Mouse (Mus musculus) heart, embryonic 13.5 days (tissue): Measurements from ENCODE around the gene Herc1. TPM values are rescaled to one million over a fixed set of nuclear protein-coding genes. Genes with fewer than 3 reads are reported as not detected.

Experiments used
- ATAC-seq: fragments of 200-750 bp; cut with Nextera tagmentation; 2 replicates; pipeline ENCODE4 v1.8.0; 2017; ENCODE audit warnings: moderate TSS enrichment; ENCODE audit not compliant: insufficient number of reproducible peaks, low FRiP score, low TSS enrichment; ENCODE audit errors: extremely low read depth
- H3K27ac ChIP-seq: fragments of 300-500 bp; sonication (generic); replicated peaks from 2 replicates; pipeline ENCODE4 v1.5.1; 2015; ENCODE audit warnings: moderate library complexity, mild to moderate bottlenecking, inconsistent platforms
- H3K27me3 ChIP-seq: fragments of 300-500 bp; sonication (generic); replicated peaks from 2 replicates; pipeline ENCODE4 v1.6.1; 2015; ENCODE audit warnings: mild to moderate bottlenecking, inconsistent platforms
- H3K36me3 ChIP-seq: fragments of 300-500 bp; sonication (generic); 2 replicates; pipeline ENCODE4 v1.6.1; 2015; ENCODE audit warnings: mild to moderate bottlenecking, inconsistent platforms
- H3K4me1 ChIP-seq: fragments of 300-500 bp; sonication (generic); 2 replicates; pipeline ENCODE4 v1.6.1; 2015; ENCODE audit warnings: inconsistent platforms
- H3K4me2 ChIP-seq: fragments of 300-500 bp; sonication (generic); 2 replicates; pipeline ENCODE4 v1.6.1; 2015; ENCODE audit warnings: inconsistent platforms, mild to moderate bottlenecking, moderate library complexity
- H3K4me3 ChIP-seq: fragments of 300-500 bp; sonication (generic); 2 replicates; pipeline ENCODE4 v1.5.1; 2015; ENCODE audit warnings: moderate library complexity, mild to moderate bottlenecking, inconsistent platforms
- H3K9ac ChIP-seq: fragments of 300-500 bp; sonication (generic); 2 replicates; pipeline ENCODE4 v1.6.1; 2015; ENCODE audit warnings: inconsistent platforms, mild to moderate bottlenecking, moderate library complexity
- H3K9me3 ChIP-seq: fragments of 300-500 bp; sonication (generic); 2 replicates; pipeline ENCODE4 v1.6.1; 2016; ENCODE audit warnings: inconsistent platforms
- WGBS: fragments of 180-500 bp; shearing (Covaris S2); methylation state at CpG from one replicate; pipeline ENCODE4 v1.1.7; 2015; ENCODE audit warnings: mixed read lengths; 5-methylcytosine and 5-hydroxymethylcytosine counted together
- polyA plus RNA-seq: library from polyadenylated mRNA; unstranded; fragments of >200 nt; fragmentation: Nextera tagmentation; extraction: Ambion mirVana; gene quantifications from 2 replicates; pipeline ENCODE4 v1.2.1, GENCODE M21; 2015

Gene Herc1
- polyA plus RNA-seq, 1 experiment from 2014 or later = 16.7 TPM

GRCm38 (mm10) chr9:66513661-66514255, 163.5 kb downstream of the Herc1 start:
- no peak for ATAC-seq
- H3K4me2 ChIP-seq = peak overlapping the region; percentile 83
- H3K4me3 ChIP-seq = peak overlapping the region; percentile 60
- H3K9me3 ChIP-seq = no peaks in the 10 kb centered on the region
- peak overlapping the region; percentile 95 for H3K27ac ChIP-seq
- H3K4me1 ChIP-seq = peaks cover 53% of the 10 kb centered on the region
- H3K9ac ChIP-seq = peak overlapping the region; percentile 87
- no peaks in the 10 kb centered on the region for H3K27me3 ChIP-seq
- WGBS = 61% methylated on average over 4 of the region's 4 CpGs
- peaks cover 57% of the 10 kb centered on the region for H3K36me3 ChIP-seq

DNA sequence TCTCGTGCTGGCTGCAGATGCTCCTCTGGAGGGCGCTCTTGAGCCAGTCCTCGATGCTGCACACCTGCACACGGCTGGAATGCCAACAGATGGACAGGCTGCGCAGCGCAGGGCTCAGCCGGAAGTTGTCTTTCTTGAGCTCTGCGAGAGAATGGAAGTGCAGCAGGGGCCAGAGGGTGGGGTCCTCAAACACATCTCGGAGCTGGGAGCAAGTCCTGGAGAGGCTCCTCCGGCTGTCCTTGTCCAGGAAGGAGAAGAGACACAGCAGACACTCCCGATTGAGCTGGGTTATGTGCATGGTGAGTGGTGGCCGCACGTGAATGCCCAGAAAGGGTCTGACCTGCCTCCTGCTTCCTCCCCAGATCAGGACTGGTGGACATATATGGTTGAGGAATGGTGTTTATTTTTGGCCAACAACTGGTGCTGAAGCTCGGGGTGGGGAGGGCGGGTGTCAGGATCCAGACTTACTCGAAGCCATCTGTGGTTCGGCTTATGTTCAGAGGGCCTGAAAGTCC, 164.1 kb downstream of the Herc1 start, which contains the start of gene Fbxl22:
Gene Fbxl22, minus strand, starts transcription at position 338 of the 515 bp plus-strand sequence.
- H3K36me3 ChIP-seq = peaks cover 57% of the 10 kb centered on the region
- H3K27ac ChIP-seq = peak within 1 kb of the TSS; percentile 95
- H3K4me2 ChIP-seq = peak within 1 kb of the TSS; percentile 83
- WGBS = 37% methylated on average over 17 of the region's 17 CpGs
- ATAC-seq = 0 out of 2 replicates have a peak, but pooled peaks have one; percentile 6
- no peaks in the 10 kb centered on the region for H3K27me3 ChIP-seq
- no peaks in the 10 kb centered on the region for H3K9me3 ChIP-seq
- peak within 1 kb of the TSS; percentile 60 for H3K4me3 ChIP-seq
- peaks cover 52% of the 10 kb centered on the region for H3K4me1 ChIP-seq
- H3K9ac ChIP-seq = peak within 1 kb of the TSS; percentile 87

- no peak for ATAC-seq
- H3K9ac ChIP-seq = peak overlapping the region; percentile 87
These were observed 164.9 kb downstream of the Herc1 start for GRCm38 (mm10) chr9:66515115-66515514.

DNA sequence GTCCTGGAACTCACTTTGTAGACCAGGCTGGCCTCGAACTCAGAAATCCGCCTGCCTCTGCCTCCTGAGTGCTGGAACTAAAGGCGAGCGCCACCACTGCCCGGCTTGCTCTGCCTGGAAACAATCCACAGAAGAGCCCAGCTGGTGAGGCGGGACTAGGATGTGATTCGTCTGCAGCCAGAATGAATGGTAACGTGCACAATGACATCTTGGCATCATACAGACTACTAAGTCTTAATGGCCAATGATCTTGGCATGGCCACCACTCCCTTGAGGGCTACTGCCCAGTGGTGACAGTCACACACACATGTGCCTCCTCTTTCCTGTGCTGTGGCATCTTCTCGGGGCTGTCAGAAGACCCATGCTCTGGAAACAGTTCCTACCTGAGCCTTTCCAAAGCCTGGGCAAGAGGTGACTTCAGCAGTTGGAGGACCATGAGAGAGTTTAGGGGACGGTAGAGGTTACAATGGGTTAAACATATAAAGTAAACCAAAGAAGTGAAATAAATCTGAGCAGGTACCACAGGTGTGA, 165.5 kb downstream of the Herc1 start:
- H3K4me2 ChIP-seq = no peak overlapping the region
- H3K27ac ChIP-seq = peak overlapping the region; percentile 95
- no peaks in the 10 kb centered on the region for H3K9me3 ChIP-seq
- no peaks in the 10 kb centered on the region for H3K27me3 ChIP-seq
- no peak overlapping the region for H3K9ac ChIP-seq
- peaks cover 38% of the 10 kb centered on the region for H3K4me1 ChIP-seq
- no peak for ATAC-seq
- H3K36me3 ChIP-seq = peaks cover 57% of the 10 kb centered on the region
- no peak overlapping the region for H3K4me3 ChIP-seq
- 90% methylated on average over 10 of the region's 10 CpGs for WGBS

More at GRCm38 (mm10) chr9:66515115-66515514, 164.9 kb downstream of the Herc1 start:
- H3K9me3 ChIP-seq = no peaks in the 10 kb centered on the region
- 22% methylated on average over 2 of the region's 2 CpGs for WGBS
- H3K36me3 ChIP-seq = peaks cover 57% of the 10 kb centered on the region
- H3K4me2 ChIP-seq = peak overlapping the region; percentile 83
- peak overlapping the region; percentile 95 for H3K27ac ChIP-seq
- H3K4me3 ChIP-seq = peak overlapping the region; percentile 60
- H3K27me3 ChIP-seq = no peaks in the 10 kb centered on the region
- H3K4me1 ChIP-seq = peaks cover 44% of the 10 kb centered on the region

GRCm38 (mm10) chr9:66516296-66516940, 166.2 kb downstream of the Herc1 start:
- 83% methylated on average over 6 of the region's 6 CpGs for WGBS
- no peak for ATAC-seq
- H3K4me3 ChIP-seq = no peak overlapping the region
- no peaks in the 10 kb centered on the region for H3K27me3 ChIP-seq
- H3K27ac ChIP-seq = peak overlapping the region; percentile 95; the same call in 1 of the 2 replicates
- H3K4me1 ChIP-seq = peaks cover 32% of the 10 kb centered on the region
- no peak overlapping the region for H3K4me2 ChIP-seq
- H3K9ac ChIP-seq = no peak overlapping the region
- H3K36me3 ChIP-seq = peaks cover 63% of the 10 kb centered on the region
- no peaks in the 10 kb centered on the region for H3K9me3 ChIP-seq

GRCm38 (mm10) chr9:66517746-66518145, 167.5 kb downstream of the Herc1 start:
- Histone ChIP-seq H3K4me3 (no peak overlapping the region), H3K4me2 (no peak overlapping the region), H3K36me3 (peaks cover 75% of the 10 kb centered on the region), H3K9me3 (no peaks in the 10 kb centered on the region), H3K27me3 (no peaks in the 10 kb centered on the region), H3K27ac (no peak overlapping the region), H3K4me1 (peaks cover 28% of the 10 kb centered on the region), H3K9ac (no peak overlapping the region)
- 83% methylated on average over 10 of the region's 10 CpGs for WGBS
- ATAC-seq = no peak

DNA sequence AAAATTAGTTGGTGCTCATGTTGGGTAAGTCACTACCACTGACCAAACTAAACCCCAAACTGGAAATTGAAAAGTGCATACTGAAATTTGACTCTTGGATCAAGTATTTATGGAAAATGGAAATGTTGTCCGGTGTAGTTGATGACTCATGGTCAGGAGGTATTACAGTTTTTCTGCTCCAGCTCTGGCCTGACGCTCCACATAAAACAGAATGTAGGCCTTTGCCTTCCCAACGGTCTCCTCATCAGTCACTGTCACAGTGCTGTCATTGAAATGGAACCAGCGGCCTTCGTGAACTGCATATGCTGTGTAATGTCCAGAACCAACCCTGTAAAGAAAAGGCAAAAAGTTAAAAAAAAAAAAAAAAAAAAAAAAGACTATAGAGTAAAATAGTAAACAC, 168.0 kb downstream of the Herc1 start:
- Histone ChIP-seq H3K27me3 (no peaks in the 10 kb centered on the region), H3K36me3 (peaks cover 80% of the 10 kb centered on the region), H3K9me3 (no peaks in the 10 kb centered on the region), H3K4me2 (no peak overlapping the region), H3K4me3 (no peak overlapping the region), H3K4me1 (peaks cover 24% of the 10 kb centered on the region), H3K27ac (no peak overlapping the region; the same call in 1 of the 2 replicates), H3K9ac (no peak overlapping the region)
- 89% methylated on average over 5 of the region's 5 CpGs for WGBS
- no peak for ATAC-seq

DNA sequence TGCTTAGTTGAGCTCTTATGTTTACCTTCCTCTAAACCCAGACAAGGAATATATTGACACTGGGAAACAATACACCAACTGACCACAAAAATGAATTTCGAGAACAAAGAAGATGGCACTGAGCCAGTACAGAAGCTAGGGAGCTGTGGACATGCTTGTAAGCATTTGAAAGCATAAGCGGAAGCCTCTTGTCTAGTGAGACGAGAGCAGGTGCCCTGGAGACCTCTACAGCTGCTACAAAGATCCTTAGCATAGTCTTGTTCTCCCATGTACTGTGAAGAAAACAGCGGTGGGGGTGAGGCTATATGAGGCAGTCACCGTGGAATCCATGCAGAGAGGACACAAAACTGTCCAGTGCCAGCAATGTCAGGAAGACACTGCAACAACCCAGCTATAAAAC, 168.7 kb downstream of the Herc1 start:
- Histone ChIP-seq H3K9me3 (no peaks in the 10 kb centered on the region), H3K27me3 (no peaks in the 10 kb centered on the region), H3K36me3 (peaks cover 84% of the 10 kb centered on the region), H3K4me3 (no peak overlapping the region), H3K9ac (no peak overlapping the region), H3K27ac (no peak overlapping the region; the same call in 1 of the 2 replicates), H3K4me1 (peaks cover 24% of the 10 kb centered on the region), H3K4me2 (no peak overlapping the region)
- WGBS = 77% methylated on average over 5 of the region's 5 CpGs
- no peak for ATAC-seq

GRCm38 (mm10) chr9:66520299-66520698, 170.0 kb downstream of the Herc1 start:
- no peak for ATAC-seq

GRCm38 (mm10) chr9:66521595-66521994, 171.3 kb downstream of the Herc1 start:
- no peak for ATAC-seq
- Histone ChIP-seq H3K9me3 (no peaks in the 10 kb centered on the region), H3K36me3 (peaks cover 94% of the 10 kb centered on the region), H3K4me3 (no peak overlapping the region), H3K27me3 (no peaks in the 10 kb centered on the region), H3K27ac (no peak overlapping the region), H3K4me2 (no peak overlapping the region), H3K9ac (no peak overlapping the region), H3K4me1 (no peaks in the 10 kb centered on the region)
- 91% methylated on average over 3 of the region's 3 CpGs for WGBS

More at GRCm38 (mm10) chr9:66520299-66520698, 170.0 kb downstream of the Herc1 start:
- H3K27ac ChIP-seq = no peak overlapping the region
- 89% methylated on average over 4 of the region's 4 CpGs for WGBS
- H3K36me3 ChIP-seq = peaks cover 92% of the 10 kb centered on the region
- H3K4me1 ChIP-seq = peaks cover 10% of the 10 kb centered on the region
- H3K9ac ChIP-seq = no peak overlapping the region
- no peaks in the 10 kb centered on the region for H3K27me3 ChIP-seq
- no peak overlapping the region for H3K4me2 ChIP-seq
- H3K9me3 ChIP-seq = no peaks in the 10 kb centered on the region
- no peak overlapping the region for H3K4me3 ChIP-seq

DNA sequence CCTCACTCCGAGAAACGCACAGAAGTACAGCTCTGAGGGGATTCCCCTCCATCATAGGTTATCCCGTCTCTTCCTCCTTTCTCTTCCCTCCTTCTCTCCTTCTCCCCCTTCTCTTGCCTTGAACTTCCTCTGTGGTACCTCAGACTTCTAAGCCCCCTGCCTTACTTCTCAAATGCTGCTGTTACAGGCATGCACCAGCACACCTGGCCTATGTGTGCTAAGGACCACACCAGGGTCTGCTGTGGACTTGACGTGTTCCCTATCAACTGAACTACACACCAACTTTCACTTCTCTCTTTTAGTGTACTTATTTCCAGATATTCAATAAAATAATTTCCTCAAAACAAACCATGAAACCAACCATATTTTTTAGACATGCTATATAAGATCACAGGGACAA, 192.5 kb downstream of the Herc1 start:
- peaks cover 88% of the 10 kb centered on the region for H3K36me3 ChIP-seq

More for the DNA sequence above, 192.5 kb downstream of the Herc1 start:
- WGBS = 85% methylated on average over 4 of the region's 4 CpGs
- H3K4me3 ChIP-seq = no peak overlapping the region
- H3K9me3 ChIP-seq = no peaks in the 10 kb centered on the region
- H3K4me1 ChIP-seq = no peaks in the 10 kb centered on the region
- no peaks in the 10 kb centered on the region for H3K27me3 ChIP-seq
- no peak overlapping the region for H3K27ac ChIP-seq
- no peak overlapping the region for H3K4me2 ChIP-seq
- ATAC-seq = no peak
- H3K9ac ChIP-seq = no peak overlapping the region
